Mouse (Mus musculus) liver, postnatal 0 days (tissue): ENCODE data around the gene Zfp704.

Experiments used
- CTCF ChIP-seq: sonication (generic); IDR thresholded peaks from 2 replicates; pipeline ENCODE4 v1.5.1; 2016; ENCODE audit warnings: antibody characterized with exemption, low read depth
- EP300 ChIP-seq: IDR thresholded peaks from 2 replicates; pipeline ENCODE4 v1.6.1; 2016; ENCODE audit warnings: antibody characterized with exemption, low read depth, mild to moderate bottlenecking

DNA sequence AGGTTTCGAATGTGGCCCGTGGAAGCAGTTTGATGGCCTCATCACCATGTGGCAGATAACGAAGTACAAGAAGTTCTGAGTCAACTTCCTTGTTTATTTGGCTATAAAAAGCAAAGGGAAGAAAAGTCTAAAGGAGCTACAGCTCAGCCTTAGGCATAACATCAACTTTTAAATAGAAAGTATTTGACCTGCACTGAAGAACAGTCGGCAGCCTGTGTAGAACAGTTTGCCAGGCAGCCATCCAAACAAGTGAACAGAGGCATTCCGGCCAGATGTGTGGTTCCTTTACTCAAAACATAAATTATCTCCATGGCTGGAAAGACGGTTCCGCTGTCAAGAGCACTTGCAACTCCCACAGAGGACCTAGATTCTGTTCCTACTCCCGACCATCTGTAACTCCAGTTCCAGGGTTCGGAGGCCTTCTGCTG is 202.8 kb downstream of the Zfp704 start:
- TF ChIP-seq CTCF: no peak
- peak; percentile 68; the same call in 1 of the 2 replicates for TF ChIP-seq EP300
